Mouse (Mus musculus) kidney, embryonic 14.5 days (tissue): Measurements from ENCODE around the gene Pdzrn3. TPM values are rescaled to one million over a fixed set of nuclear protein-coding genes. Genes with fewer than 3 reads are reported as not detected.
A peak's percentile ranks its signal among the peaks of the same experiment; 100 is the strongest.

Experiments used
- ATAC-seq: fragments of 200-750 bp; cut with Nextera tagmentation; 2 replicates; pipeline ENCODE4 v1.8.0; 2017; ENCODE audit warnings: moderate number of reproducible peaks, mild to moderate bottlenecking, moderate TSS enrichment, moderate library complexity; ENCODE audit not compliant: low FRiP score, low TSS enrichment
- H3K27ac ChIP-seq: fragments of 300-500 bp; sonication (generic); 2 replicates; pipeline ENCODE4 v1.5.1; 2014; ENCODE audit warnings: low read depth, mild to moderate bottlenecking, low read length, moderate library complexity, mixed read lengths
- H3K27me3 ChIP-seq: fragments of 300-500 bp; sonication (generic); 2 replicates; pipeline ENCODE4 v1.6.1; 2014; ENCODE audit warnings: mild to moderate bottlenecking, low read length; ENCODE audit not compliant: control insufficient read depth, insufficient read depth
- H3K36me3 ChIP-seq: fragments of 300-500 bp; sonication (generic); 2 replicates; pipeline ENCODE4 v1.6.1; 2014; ENCODE audit warnings: low read length, mixed read lengths; ENCODE audit not compliant: control insufficient read depth, insufficient read depth
- H3K4me1 ChIP-seq: fragments of 300-500 bp; sonication (generic); 2 replicates; pipeline ENCODE4 v1.6.1; 2014; ENCODE audit warnings: low read length, mixed read lengths; ENCODE audit not compliant: control insufficient read depth, insufficient read depth
- H3K4me2 ChIP-seq: fragments of 300-500 bp; sonication (generic); replicated peaks from 2 replicates; pipeline ENCODE4 v1.6.1; 2014; ENCODE audit warnings: low read depth, mild to moderate bottlenecking, low read length
- H3K4me3 ChIP-seq: fragments of 300-500 bp; sonication (generic); 2 replicates; pipeline ENCODE4 v1.5.1; 2014; ENCODE audit warnings: mild to moderate bottlenecking, low read length
- H3K9ac ChIP-seq: fragments of 300-500 bp; sonication (generic); 2 replicates; pipeline ENCODE4 v1.6.1; 2014; ENCODE audit warnings: low read depth, mild to moderate bottlenecking, low read length, moderate library complexity
- H3K9me3 ChIP-seq: fragments of 300-500 bp; sonication (generic); 2 replicates; pipeline ENCODE4 v1.6.1; 2016; ENCODE audit warnings: low read length; ENCODE audit not compliant: control insufficient read depth
- WGBS: fragments of 180-500 bp; shearing (Covaris S2); extraction: QIAGEN DNeasy Blood & Tissue Kit; methylation state at CpG from one replicate; pipeline ENCODE4 v1.1.7; 2014; 5-methylcytosine and 5-hydroxymethylcytosine counted together
- polyA plus RNA-seq: library from polyadenylated mRNA; unstranded; fragments of >200 nt; fragmentation: Nextera tagmentation; extraction: Ambion mirVana; gene quantifications from 2 replicates; pipeline ENCODE4 v1.2.1, GENCODE M21; 2014

Gene Pdzrn3
- polyA plus RNA-seq, 1 experiment from 2014 or later, result 12.1 TPM

DNA sequence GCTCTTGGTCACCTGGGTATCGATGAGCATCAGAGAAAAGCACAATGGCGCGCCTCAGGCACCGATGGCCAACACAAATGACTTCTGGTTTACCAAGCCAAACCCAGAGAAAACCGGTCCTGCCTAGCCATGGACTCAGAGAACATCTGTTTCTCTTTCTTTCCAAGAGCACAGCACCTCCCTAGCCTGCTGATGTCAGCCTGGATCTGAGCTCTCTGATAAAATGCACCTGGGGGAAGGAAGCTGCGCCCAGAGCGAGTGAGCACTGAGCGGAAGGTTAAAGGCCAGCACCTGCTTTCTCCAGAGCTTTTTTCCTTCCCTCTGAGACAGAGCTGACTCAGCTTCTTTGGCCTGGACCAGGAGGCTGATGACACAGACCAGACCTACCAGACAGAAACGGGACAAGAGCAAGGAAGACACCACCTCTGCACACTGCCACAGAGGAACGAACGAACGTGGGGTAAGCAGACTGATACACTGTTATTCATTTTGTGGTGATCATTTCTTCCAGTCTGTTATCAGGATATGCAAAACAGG is 84.6 kb downstream of the Pdzrn3 start:
- Histone ChIP-seq H3K4me2 (no peak overlapping the region), H3K4me1 (peaks cover 20% of the 10 kb centered on the region), H3K27me3 (no peaks in the 10 kb centered on the region), H3K27ac (no peak overlapping the region; the same call in 1 of the 2 replicates), H3K9ac (no peak overlapping the region), H3K36me3 (no peaks in the 10 kb centered on the region), H3K4me3 (no peak overlapping the region), H3K9me3 (no peaks in the 10 kb centered on the region)
- WGBS, result 45% methylated on average over 12 of the region's 12 CpGs
- ATAC-seq, result peak; percentile 85

DNA sequence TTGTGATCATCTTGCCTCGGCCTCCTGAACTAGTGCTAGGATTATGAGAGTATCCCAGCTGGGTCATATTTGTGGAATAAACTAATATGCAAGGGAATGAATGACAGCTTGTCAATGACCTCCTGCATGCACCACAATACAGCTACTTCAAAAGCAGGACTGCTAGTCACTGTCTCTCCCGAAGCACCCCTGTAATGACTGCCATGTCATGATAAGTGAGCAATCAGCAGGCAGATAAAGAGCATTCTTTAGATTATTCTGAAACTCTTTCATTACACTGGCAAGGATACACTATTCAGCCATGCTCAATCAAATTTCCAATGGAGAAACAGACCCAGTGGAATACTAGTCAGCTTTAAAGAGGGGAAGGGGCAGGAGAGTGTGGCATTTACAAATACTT is 85.8 kb downstream of the Pdzrn3 start:
- Histone ChIP-seq H3K27me3 (no peaks in the 10 kb centered on the region), H3K9me3 (no peaks in the 10 kb centered on the region), H3K36me3 (no peaks in the 10 kb centered on the region), H3K4me1 (peaks cover 20% of the 10 kb centered on the region), H3K9ac (no peak overlapping the region), H3K4me2 (no peak overlapping the region), H3K4me3 (no peak overlapping the region), H3K27ac (no peak overlapping the region)
- 81% methylated on average over 2 of the region's 2 CpGs for WGBS
- no peak for ATAC-seq

DNA sequence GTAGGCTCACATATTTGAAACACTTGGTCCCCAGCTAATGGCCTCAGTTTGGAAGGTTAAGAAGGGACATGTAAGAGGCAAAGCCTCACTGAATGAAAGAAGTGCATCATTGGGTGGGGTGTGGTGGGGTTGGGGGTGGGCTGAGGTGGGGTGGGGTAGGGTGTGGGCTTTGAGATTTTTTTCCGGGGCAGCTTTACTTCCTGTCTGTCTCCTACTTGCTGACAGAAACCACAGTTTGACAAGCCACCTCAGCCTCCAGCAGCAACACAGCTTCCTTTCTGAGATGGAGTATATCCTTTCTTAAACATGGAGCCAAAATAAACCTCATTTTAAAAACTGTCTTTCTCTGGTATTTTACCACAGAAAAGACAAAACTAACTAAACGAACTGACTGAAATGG is 87.5 kb downstream of the Pdzrn3 start:
- H3K27ac ChIP-seq, result no peak overlapping the region
- 44% methylated on average over 2 of the region's 2 CpGs for WGBS
- H3K4me2 ChIP-seq, result no peak overlapping the region

DNA sequence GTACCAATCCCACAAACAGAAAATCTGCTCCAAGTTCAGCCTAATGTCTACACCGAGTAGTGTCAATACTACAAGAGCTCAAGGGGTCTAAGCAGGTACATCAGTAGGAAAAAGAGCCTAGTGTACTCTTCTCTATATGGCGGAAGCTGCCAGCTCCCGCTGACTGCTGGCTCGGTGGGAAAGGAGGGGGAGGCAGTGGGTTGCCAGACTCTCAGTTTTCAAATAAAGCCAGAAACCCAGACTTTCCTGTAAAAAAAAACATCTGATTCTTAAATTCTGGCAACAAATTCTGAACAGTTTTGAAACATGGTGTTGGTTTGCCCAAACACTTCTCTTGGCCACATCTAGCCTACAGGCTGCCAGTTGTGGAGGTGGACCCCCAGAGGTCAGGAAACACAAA is 88.3 kb downstream of the Pdzrn3 start:
- H3K4me3 ChIP-seq, result no peak overlapping the region
- no peak for ATAC-seq
- no peaks in the 10 kb centered on the region for H3K36me3 ChIP-seq
- H3K4me1 ChIP-seq, result peaks cover 21% of the 10 kb centered on the region
- H3K9me3 ChIP-seq, result no peaks in the 10 kb centered on the region
- H3K27ac ChIP-seq, result no peak overlapping the region
- H3K9ac ChIP-seq, result no peak overlapping the region
- no peaks in the 10 kb centered on the region for H3K27me3 ChIP-seq
- WGBS, result 76% methylated on average over 4 of the region's 4 CpGs
- H3K4me2 ChIP-seq, result no peak overlapping the region

More for the DNA sequence above, 87.5 kb downstream of the Pdzrn3 start:
- Histone ChIP-seq H3K4me1 (peaks cover 20% of the 10 kb centered on the region), H3K9ac (no peak overlapping the region), H3K9me3 (no peaks in the 10 kb centered on the region), H3K36me3 (no peaks in the 10 kb centered on the region), H3K4me3 (no peak overlapping the region), H3K27me3 (no peaks in the 10 kb centered on the region)
- ATAC-seq, result no peak

DNA sequence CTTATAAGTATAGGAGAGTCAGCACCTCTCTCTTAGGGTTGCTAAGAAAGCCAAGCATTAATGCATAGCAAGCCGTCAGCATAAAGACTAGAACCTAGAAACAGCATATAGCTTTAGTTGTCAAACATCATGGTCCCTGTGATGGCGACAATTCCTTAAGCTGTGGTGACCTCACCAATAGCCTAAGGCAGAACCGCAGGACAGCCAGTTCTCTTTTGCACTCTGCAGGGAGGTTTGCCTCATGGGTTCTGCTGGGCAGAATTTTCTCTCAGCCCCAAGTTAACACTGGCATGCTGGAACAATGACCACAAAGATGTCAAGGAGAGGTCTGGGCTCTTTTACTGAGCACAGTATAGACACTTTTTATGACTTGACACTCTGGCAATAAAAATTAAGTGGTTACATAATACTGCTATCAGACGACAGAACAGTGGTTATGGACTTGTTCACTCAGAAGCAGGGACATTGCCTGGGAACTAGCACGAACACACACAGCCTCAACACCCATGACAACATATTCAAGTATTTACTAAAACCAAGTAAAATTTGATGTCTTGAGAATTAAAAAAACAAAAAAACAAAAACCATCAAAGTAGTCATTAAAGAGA is 90.0 kb downstream of the Pdzrn3 start:
- peaks cover 22% of the 10 kb centered on the region for H3K4me1 ChIP-seq
- H3K4me3 ChIP-seq, result no peak overlapping the region
- no peak for ATAC-seq
- H3K27me3 ChIP-seq, result no peaks in the 10 kb centered on the region
- no peak overlapping the region for H3K4me2 ChIP-seq
- no peaks in the 10 kb centered on the region for H3K9me3 ChIP-seq
- no peaks in the 10 kb centered on the region for H3K36me3 ChIP-seq
- 44% methylated on average over 5 of the region's 5 CpGs for WGBS
- no peak overlapping the region for H3K27ac ChIP-seq
- H3K9ac ChIP-seq, result no peak overlapping the region

DNA sequence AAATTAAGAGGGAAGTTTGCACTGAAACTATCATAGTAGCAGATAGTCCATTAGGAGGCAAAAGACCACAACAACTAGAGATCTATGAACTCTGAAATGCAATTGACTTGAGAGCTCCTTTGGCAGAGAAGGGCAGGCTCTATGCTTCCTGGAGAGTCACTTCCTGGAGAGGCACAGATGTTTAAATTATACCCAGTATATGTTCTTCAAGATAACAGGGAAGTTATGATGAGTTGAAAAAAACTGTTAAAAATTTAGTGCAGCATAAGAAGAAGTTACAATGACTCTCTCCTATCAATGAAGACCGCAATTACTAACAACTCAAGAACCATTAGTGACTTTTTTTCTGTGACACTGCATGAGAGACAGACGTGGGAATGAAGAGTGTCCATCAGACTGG is 90.6 kb downstream of the Pdzrn3 start:
- peaks cover 22% of the 10 kb centered on the region for H3K4me1 ChIP-seq
- no peak overlapping the region for H3K4me2 ChIP-seq
- no peak overlapping the region for H3K27ac ChIP-seq
- H3K9ac ChIP-seq, result no peak overlapping the region
- ATAC-seq, result no peak
- H3K9me3 ChIP-seq, result no peaks in the 10 kb centered on the region
- no peaks in the 10 kb centered on the region for H3K36me3 ChIP-seq
- no peaks in the 10 kb centered on the region for H3K27me3 ChIP-seq
- no peak overlapping the region for H3K4me3 ChIP-seq
- WGBS, result 84% methylated on average over 2 of the region's 2 CpGs

DNA sequence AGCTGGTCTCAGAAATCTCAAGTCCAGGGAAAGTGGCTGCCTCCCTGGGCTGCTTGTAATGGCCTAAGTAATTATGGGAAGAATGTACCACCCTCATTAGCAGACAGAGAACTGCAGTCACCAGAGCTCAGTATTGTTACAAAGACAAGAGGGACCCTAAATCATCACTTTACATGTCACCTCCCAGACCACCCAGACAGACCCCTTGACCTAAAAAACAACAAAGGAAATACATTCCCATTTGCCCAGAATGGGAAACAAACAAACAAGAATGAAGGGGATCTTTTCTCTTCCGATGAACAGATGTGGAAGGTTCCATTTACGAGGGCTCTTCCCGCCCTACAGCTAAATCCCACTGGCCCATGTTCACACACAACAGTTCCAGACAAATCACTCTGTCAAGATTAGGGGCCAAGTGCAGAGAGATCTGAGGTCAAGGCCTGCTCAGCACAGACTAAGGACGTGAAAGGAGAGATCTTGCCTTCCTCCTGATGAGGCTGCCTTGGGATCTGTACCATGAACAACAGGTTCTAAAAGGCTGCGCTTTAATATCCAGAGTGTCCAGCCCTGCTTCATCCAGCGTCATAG is 93.2 kb downstream of the Pdzrn3 start:
- no peak overlapping the region for H3K4me2 ChIP-seq
- no peaks in the 10 kb centered on the region for H3K9me3 ChIP-seq
- H3K4me1 ChIP-seq, result peaks cover 21% of the 10 kb centered on the region
- ATAC-seq, result no peak
- no peaks in the 10 kb centered on the region for H3K36me3 ChIP-seq
- WGBS, result 32% methylated on average over 6 of the region's 6 CpGs
- H3K27ac ChIP-seq, result no peak overlapping the region
- H3K4me3 ChIP-seq, result no peak overlapping the region
- H3K9ac ChIP-seq, result no peak overlapping the region
- H3K27me3 ChIP-seq, result no peaks in the 10 kb centered on the region

DNA sequence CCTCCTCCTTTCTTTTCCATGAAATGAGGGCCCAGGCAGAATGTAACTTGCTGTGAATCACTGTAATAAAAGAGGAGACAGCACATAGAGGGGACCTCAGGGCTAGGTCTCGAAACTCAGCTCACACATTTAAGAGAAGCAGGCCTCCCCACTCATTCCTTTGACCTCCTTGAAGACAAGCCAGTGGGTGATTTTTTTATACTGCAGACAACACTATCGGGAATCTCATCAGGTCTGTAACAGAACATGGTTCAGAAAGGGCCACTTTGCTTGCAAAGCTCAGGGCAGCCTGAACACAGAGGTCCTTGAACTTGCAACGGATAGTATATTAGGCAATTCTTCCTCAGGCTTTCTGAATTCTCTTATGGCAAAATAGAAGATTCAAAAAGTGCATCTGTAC is 93.8 kb downstream of the Pdzrn3 start:
- H3K36me3 ChIP-seq, result no peaks in the 10 kb centered on the region
- H3K27ac ChIP-seq, result no peak overlapping the region
- WGBS, result 44% methylated on average over 3 of the region's 3 CpGs
- no peak overlapping the region for H3K4me2 ChIP-seq
- H3K27me3 ChIP-seq, result no peaks in the 10 kb centered on the region
- no peaks in the 10 kb centered on the region for H3K9me3 ChIP-seq
- H3K4me3 ChIP-seq, result no peak overlapping the region
- H3K9ac ChIP-seq, result no peak overlapping the region
- peaks cover 20% of the 10 kb centered on the region for H3K4me1 ChIP-seq
- no peak for ATAC-seq

DNA sequence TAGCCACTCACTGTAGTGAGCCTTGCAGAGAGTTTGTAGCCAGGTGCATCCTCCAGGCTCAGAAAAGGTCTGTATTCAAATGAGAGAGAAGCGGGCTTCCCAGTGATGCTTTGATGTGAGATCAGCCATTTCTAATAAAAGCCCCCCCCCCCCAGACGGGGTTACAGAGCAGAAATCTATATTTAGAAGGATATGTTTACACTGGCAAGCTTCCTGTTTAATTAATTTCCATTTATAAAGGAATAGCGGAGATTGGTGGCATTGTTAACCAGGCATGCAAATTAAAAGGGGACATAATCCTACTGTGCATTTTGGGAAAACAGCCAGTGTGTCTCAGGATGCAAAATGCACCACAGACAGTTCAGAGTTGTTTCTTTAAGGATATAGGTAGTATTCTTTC is 96.1 kb downstream of the Pdzrn3 start:
- Histone ChIP-seq H3K4me1 (peaks cover 24% of the 10 kb centered on the region), H3K27me3 (no peaks in the 10 kb centered on the region), H3K4me3 (no peak overlapping the region), H3K36me3 (no peaks in the 10 kb centered on the region; the same call in 1 of the 2 replicates), H3K4me2 (no peak overlapping the region), H3K27ac (no peak overlapping the region), H3K9me3 (no peaks in the 10 kb centered on the region), H3K9ac (no peak overlapping the region)
- 37% methylated on average over 3 of the region's 3 CpGs for WGBS
- no peak for ATAC-seq
